Mouse (Mus musculus): ENCODE results near the gene Bhlhe41. TPM values are rescaled to one million over a fixed set of nuclear protein-coding genes. Genes with fewer than 3 reads are reported as not detected.
A peak's percentile ranks its signal among the peaks of the same experiment; 100 is the strongest.

The Bhlhe41 gene
- 2.7 and 2.9 TPM in 2 replicates for polyA plus RNA-seq (2015; fragmentation: Nextera tagmentation; extraction: Ambion mirVana)

GRCm38 (mm10) chr6:145865289-145865885 lies at the start of gene Bhlhe41:
Gene Bhlhe41 (minus strand): TSS chr6:145865558.
- WGBS = under 1% methylated on average over 55 of the region's 57 CpGs

GRCm38 (mm10) chr6:145912232-145912631 lies 46.9 kb upstream of the Bhlhe41 start:
- no peak overlapping the region for H3K9ac ChIP-seq
- H3K4me1 ChIP-seq = no peaks in the 10 kb centered on the region
- no peak overlapping the region for H3K4me2 ChIP-seq (replicated peaks)
- ATAC-seq (ENCODE audit: low FRiP score, low read depth) = no peak
- H3K27ac ChIP-seq = no peak overlapping the region
- H3K27me3 ChIP-seq = no peaks in the 10 kb centered on the region
- H3K9me3 ChIP-seq = no peaks in the 10 kb centered on the region
- H3K4me3 ChIP-seq = no peak overlapping the region
- H3K36me3 ChIP-seq = no peaks in the 10 kb centered on the region

More at GRCm38 (mm10) chr6:145865289-145865885, at the start of gene Bhlhe41:
- ATAC-seq (ENCODE audit: low FRiP score, low read depth) = peak; percentile 52
- H3K27ac ChIP-seq = peak within 1 kb of the TSS; percentile 39; the same call in 1 of the 2 replicates
- no peaks in the 10 kb centered on the region for H3K9me3 ChIP-seq
- peak within 1 kb of the TSS; percentile 100 for H3K4me2 ChIP-seq (replicated peaks)
- H3K9ac ChIP-seq = peak within 1 kb of the TSS; percentile 73
- H3K4me1 ChIP-seq = peaks cover 34% of the 10 kb centered on the region
- H3K36me3 ChIP-seq = no peaks in the 10 kb centered on the region
- H3K27me3 ChIP-seq = peaks cover 51% of the 10 kb centered on the region
- peak within 1 kb of the TSS; percentile 69 for H3K4me3 ChIP-seq

GRCm38 (mm10) chr6:145910469-145911426 lies 45.4 kb upstream of the Bhlhe41 start:
- Histone ChIP-seq H3K27me3 (no peaks in the 10 kb centered on the region), H3K36me3 (no peaks in the 10 kb centered on the region), H3K27ac (no peak overlapping the region), H3K4me3 (no peak overlapping the region), H3K4me1 (no peaks in the 10 kb centered on the region), H3K4me2 (replicated peaks) (no peak overlapping the region), H3K9ac (no peak overlapping the region), H3K9me3 (no peaks in the 10 kb centered on the region)
- WGBS = 84% methylated on average over 3 of the region's 3 CpGs
- no peak for ATAC-seq (ENCODE audit: low FRiP score, low read depth)

GRCm38 (mm10) chr6:145909943-145910342 lies 44.6 kb upstream of the Bhlhe41 start:
- Histone ChIP-seq H3K4me1 (no peaks in the 10 kb centered on the region), H3K27me3 (no peaks in the 10 kb centered on the region), H3K9ac (no peak overlapping the region), H3K36me3 (no peaks in the 10 kb centered on the region), H3K4me3 (no peak overlapping the region), H3K27ac (no peak overlapping the region), H3K4me2 (replicated peaks) (no peak overlapping the region), H3K9me3 (no peaks in the 10 kb centered on the region)
- WGBS = 62% methylated on average over 4 of the region's 4 CpGs
- ATAC-seq (ENCODE audit: low FRiP score, low read depth) = no peak

GRCm38 (mm10) chr6:145906096-145906890 lies 40.9 kb upstream of the Bhlhe41 start:
- H3K9me3 ChIP-seq = no peaks in the 10 kb centered on the region
- WGBS = 63% methylated on average over 7 of the region's 7 CpGs
- no peaks in the 10 kb centered on the region for H3K27me3 ChIP-seq
- no peak for ATAC-seq (ENCODE audit: low FRiP score, low read depth)
- H3K27ac ChIP-seq = no peak overlapping the region
- H3K4me2 ChIP-seq (replicated peaks) = no peak overlapping the region
- H3K4me1 ChIP-seq = no peaks in the 10 kb centered on the region
- no peak overlapping the region for H3K9ac ChIP-seq
- no peak overlapping the region for H3K4me3 ChIP-seq
- no peaks in the 10 kb centered on the region for H3K36me3 ChIP-seq

GRCm38 (mm10) chr6:145904616-145905015 lies 39.3 kb upstream of the Bhlhe41 start:
- no peaks in the 10 kb centered on the region for H3K27me3 ChIP-seq

GRCm38 (mm10) chr6:145904169-145904568 lies 38.8 kb upstream of the Bhlhe41 start:
- ATAC-seq (ENCODE audit: low FRiP score, low read depth) = no peak
- Histone ChIP-seq H3K27me3 (no peaks in the 10 kb centered on the region), H3K4me3 (no peak overlapping the region), H3K27ac (no peak overlapping the region), H3K9me3 (no peaks in the 10 kb centered on the region), H3K4me1 (no peaks in the 10 kb centered on the region), H3K4me2 (replicated peaks) (no peak overlapping the region), H3K36me3 (no peaks in the 10 kb centered on the region), H3K9ac (no peak overlapping the region)
- 92% methylated on average over 5 of the region's 5 CpGs for WGBS

More at GRCm38 (mm10) chr6:145904616-145905015, 39.3 kb upstream of the Bhlhe41 start:
- H3K4me3 ChIP-seq = no peak overlapping the region
- H3K9me3 ChIP-seq = no peaks in the 10 kb centered on the region
- H3K4me1 ChIP-seq = no peaks in the 10 kb centered on the region
- H3K27ac ChIP-seq = no peak overlapping the region
- H3K36me3 ChIP-seq = no peaks in the 10 kb centered on the region
- no peak for ATAC-seq (ENCODE audit: low FRiP score, low read depth)
- H3K4me2 ChIP-seq (replicated peaks) = no peak overlapping the region
- no peak overlapping the region for H3K9ac ChIP-seq
- WGBS = 77% methylated on average over 5 of the region's 5 CpGs

- Histone ChIP-seq H3K4me1 (peaks cover 9% of the 10 kb centered on the region), H3K27me3 (no peaks in the 10 kb centered on the region), H3K36me3 (no peaks in the 10 kb centered on the region), H3K9ac (no peak overlapping the region), H3K27ac (no peak overlapping the region), H3K9me3 (no peaks in the 10 kb centered on the region), H3K4me2 (replicated peaks) (no peak overlapping the region), H3K4me3 (no peak overlapping the region)
- 60% methylated on average over 8 of the region's 8 CpGs for WGBS
- ATAC-seq (ENCODE audit: low FRiP score, low read depth) = no peak
Observed at GRCm38 (mm10) chr6:145894669-145895342, 29.4 kb upstream of the Bhlhe41 start.

- no peak overlapping the region for H3K4me2 ChIP-seq (replicated peaks)
- no peak overlapping the region for H3K4me3 ChIP-seq
- H3K27ac ChIP-seq = no peak overlapping the region
- H3K9ac ChIP-seq = no peak overlapping the region
- WGBS = 79% methylated on average over 13 of the region's 13 CpGs
- H3K36me3 ChIP-seq = no peaks in the 10 kb centered on the region
- no peaks in the 10 kb centered on the region for H3K9me3 ChIP-seq
- no peak for ATAC-seq (ENCODE audit: low FRiP score, low read depth)
- H3K27me3 ChIP-seq = no peaks in the 10 kb centered on the region
- peaks cover 9% of the 10 kb centered on the region for H3K4me1 ChIP-seq
Observed at GRCm38 (mm10) chr6:145893366-145894021, 28.1 kb upstream of the Bhlhe41 start.

GRCm38 (mm10) chr6:145892381-145893265 lies 27.3 kb upstream of the Bhlhe41 start:
- ATAC-seq (ENCODE audit: low FRiP score, low read depth) = no peak
- Histone ChIP-seq H3K9ac (no peak overlapping the region), H3K36me3 (no peaks in the 10 kb centered on the region), H3K27me3 (no peaks in the 10 kb centered on the region), H3K9me3 (no peaks in the 10 kb centered on the region), H3K4me3 (no peak overlapping the region), H3K4me1 (peaks cover 9% of the 10 kb centered on the region), H3K27ac (no peak overlapping the region), H3K4me2 (replicated peaks) (no peak overlapping the region)
- 93% methylated on average over 20 of the region's 20 CpGs for WGBS
